Mouse (Mus musculus): ENCODE results near the gene Slc16a9.

DNA sequence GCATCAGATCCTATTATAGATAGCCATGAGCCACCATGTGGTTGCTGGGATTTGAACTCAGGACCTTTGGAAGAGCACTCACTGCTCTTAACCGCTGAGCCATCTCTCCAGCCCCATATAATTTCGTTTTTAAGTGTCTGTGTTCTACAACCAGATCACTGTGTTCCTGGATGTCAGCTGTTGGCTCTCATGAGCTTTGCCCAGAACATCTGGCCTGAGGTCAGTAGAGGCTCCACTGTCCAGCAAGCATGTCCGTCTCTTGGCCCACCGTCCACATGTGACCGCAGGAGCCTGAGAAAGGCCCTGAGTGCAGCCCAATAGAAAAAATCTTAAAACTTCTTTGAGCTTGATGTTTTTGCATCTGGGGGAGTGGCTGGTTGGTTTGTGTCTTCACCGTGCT, 48.2 kb upstream of the Slc16a9 start:
- TF ChIP-seq CTCF (IDR thresholded peaks at IDR 0.05; ENCODE audit: control insufficient read depth, insufficient read depth, insufficient read length) (no peak), MAX (IDR thresholded peaks at IDR 0.05) (no peak), USF1 (IDR thresholded peaks at IDR 0.05; ENCODE audit: low read depth) (no peak), MYOG (IDR thresholded peaks at IDR 0.05; ENCODE audit: control insufficient read depth, extremely low read depth, insufficient read length) (no peak), FOSL1 (IDR thresholded peaks at IDR 0.05; ENCODE audit: insufficient read depth, low read length, poor library complexity, severe bottlenecking) (no peak), MYOD1 (IDR thresholded peaks at IDR 0.05; ENCODE audit: control insufficient read depth, insufficient read length, low read depth) (no peak)

All from C2C12 (cell line).